Mouse (Mus musculus): ENCODE data around the gene Spata45.
"Not testable (repeated sequence)": the region's sequence is repeated elsewhere in the genome, so short reads cannot be mapped to it uniquely, and the experiment has no call there.

The Spata45 gene

GRCm38 (mm10) chr1:191036554-191037334 lies at the start of gene Spata45:
Gene Spata45 (plus strand): TSS chr1:191036639.
- no peak for DNase-seq

GRCm38 (mm10) chr1:190989437-190990082 lies 46.9 kb upstream of the Spata45 start:
- no peak for DNase-seq

GRCm38 (mm10) chr1:190995548-190995947 lies 40.9 kb upstream of the Spata45 start:
- no peak for DNase-seq

DNA sequence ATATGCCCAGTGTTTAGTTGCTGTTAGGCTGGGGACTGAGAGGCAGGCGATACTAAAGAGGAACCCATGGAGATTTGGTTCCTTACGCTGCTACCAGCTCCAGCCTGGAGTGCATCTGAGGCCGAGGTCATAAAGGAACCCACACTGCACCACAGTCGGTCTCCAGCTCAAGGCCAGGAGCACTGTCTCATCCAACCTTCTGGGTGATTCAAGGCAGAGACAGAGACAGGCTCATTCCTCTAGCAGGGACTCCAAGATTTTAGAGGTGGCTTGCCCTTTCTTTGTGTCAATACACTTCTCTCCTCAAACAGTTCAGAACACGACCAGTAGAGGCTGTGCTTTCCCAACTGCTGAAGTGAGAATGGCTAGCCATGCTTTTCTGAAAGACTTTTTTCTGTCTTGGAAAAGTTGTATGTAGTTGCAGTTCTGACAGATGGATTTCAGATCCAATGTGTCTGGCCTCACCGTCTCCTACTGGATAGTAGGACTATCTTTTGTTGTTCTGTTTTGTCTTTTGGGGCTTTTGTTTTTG lies 40.0 kb upstream of the Spata45 start:
- DNase-seq, result no peak

- no peak for DNase-seq
Measured at GRCm38 (mm10) chr1:190998027-190998426, 38.4 kb upstream of the Spata45 start.

- DNase-seq, result no peak
Measured at GRCm38 (mm10) chr1:191000686-191001085, 35.8 kb upstream of the Spata45 start.

DNA sequence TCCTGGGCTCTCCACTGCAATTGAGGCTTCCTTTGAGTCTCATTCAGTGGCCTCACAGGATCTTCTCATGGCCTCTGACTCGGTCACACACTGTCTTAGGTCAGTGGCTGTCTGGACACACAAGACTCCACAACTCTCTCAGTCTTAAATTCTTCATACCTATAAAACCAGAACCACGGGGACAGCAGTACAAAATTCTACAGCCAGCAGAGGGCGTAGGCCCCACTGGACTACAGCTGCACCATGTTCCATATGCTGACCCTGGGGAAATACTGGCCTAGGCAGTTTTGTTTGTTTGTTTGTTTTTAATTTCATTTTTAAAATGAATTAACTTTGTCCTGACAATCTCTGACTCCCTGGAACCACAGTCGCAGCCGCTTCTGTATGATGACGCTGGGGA lies 34.2 kb upstream of the Spata45 start:
- peak in 1 of 2 experiments; percentile 19 for DNase-seq

DNA sequence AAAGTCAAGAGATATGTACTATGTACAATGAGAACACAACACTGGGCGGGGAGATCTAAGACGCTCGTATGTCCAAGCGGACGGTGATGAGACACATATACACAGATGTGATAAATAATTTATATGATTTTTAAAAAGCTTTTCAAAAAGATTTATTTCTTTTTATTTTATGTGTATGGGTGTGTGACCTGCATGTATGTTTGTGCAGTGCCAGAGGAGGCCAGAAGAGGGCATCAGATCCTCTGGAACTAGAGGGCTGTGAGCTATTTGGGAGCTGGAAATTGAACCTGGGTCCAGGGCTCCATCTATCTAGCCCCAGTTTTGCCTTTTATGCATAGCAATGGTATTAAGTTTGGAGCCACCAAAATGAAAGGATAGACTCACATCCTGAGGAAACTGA lies 27.7 kb upstream of the Spata45 start:
- DNase-seq, result peak in 1 of 2 experiments; percentile 10

DNA sequence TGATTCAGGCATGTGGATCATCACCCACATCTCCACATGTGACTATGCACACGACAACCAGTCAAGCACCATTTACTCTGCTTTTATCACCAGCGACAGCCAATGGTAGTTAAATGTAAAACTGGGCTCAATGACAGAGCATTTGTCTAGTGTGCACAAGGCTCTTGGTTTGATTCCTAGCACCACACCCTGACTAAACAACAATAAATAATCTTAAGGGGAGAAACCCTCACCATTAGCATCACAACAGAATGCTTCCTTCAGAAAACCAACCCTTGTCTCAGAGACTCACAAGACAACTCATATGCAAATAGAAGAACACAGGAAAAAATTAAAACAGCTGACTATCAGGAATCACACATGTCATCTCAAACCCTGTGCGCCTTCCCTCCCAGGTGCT lies 22.2 kb upstream of the Spata45 start:
- DNase-seq, result no peak

DNA sequence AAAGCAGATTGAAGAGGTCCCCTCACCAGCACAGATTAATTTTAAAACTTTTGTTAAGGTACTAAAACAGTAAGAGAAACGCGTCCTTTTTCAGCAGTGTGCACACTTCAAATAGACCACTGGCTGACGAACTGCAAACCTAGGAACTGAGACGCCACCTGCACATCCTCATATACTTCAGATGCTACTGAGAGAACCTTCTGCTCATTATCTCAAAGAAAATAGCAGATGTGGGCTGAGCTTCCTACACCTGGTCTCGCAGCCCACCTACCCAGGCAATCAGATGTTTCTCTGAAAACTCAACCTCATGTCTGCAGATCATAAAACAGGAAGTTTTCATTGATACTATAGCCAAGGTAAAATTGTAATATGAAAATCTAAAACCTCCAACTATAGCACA lies 16.6 kb upstream of the Spata45 start:
- DNase-seq, result no peak

- no peak for DNase-seq
Measured at GRCm38 (mm10) chr1:191020217-191020924, 16.1 kb upstream of the Spata45 start.

- no peak for DNase-seq
Measured at GRCm38 (mm10) chr1:191021016-191021415, 15.4 kb upstream of the Spata45 start.

DNA sequence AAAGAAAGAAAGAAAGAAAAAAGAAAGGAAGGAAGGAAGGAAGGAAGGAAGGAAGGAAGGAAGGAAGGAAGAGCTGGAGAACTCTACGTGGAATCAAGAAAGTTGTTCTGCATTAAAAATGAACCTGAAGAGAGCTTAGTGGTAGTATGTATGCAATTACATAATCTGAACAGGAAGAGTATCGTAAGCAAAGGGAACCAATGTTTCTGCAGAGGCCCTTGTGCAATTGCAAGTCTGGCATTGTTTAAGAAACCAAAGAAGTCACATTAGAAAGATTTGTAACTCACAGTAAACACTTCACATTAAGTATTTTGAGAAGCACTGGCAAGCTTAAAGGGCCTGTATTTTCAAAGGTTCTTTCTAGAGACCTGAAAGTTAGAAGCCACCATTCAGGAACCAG lies 13.3 kb upstream of the Spata45 start:
- DNase-seq, result no peak

- not testable (repeated sequence) for DNase-seq
Measured at GRCm38 (mm10) chr1:191023806-191024205, 12.6 kb upstream of the Spata45 start.

- no peak for DNase-seq
Measured at GRCm38 (mm10) chr1:191025016-191026012, 11.1 kb upstream of the Spata45 start.

- DNase-seq, result peak; percentile 96 to 97
Measured at GRCm38 (mm10) chr1:191026021-191026713, 10.3 kb upstream of the Spata45 start, which contains the start of gene Flvcr1. Gene Flvcr1 (minus strand): TSS chr1:191026158.

DNA sequence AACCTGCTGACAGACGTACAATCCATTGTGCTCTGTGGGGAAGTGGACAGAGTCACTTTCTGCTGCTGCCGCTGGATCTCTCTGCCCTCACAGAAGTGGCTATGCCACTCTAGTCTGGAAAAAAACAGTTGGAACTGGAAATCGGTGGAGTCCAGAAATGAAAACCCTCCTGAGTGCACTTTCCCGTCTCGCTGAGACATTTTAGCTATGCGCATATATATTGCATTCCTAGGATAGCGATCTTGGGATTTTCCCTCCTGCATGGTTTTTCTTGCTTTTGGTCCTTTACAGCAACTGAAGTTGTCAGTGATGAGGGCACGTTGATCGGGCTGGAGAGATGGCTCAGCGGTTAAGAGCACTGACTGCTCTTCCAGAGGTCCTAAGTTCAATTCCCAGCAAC lies 6.3 kb upstream of the Spata45 start:
- DNase-seq, result no peak

DNA sequence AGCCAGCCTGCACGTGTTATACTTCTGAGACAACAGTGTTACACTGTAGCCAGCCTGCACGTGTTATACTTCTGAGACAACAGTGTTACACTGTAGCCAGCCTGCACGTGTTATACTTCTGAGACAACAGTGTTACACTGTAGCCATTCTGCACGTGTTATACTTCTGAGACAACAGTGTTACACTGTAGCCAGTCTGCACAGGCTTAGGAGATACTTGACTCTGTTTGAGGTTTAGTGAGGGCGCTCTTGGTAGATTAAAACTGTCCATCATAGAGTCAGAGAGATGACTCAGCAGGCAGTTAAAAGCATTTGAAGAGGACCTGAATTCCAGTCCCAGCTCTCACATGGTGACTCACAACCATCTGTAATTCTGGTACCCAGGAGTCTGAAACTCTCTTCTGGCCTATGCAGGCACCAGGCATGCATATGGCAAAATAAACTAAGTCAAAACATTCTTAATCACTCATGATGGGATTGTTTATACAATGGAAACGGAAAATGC lies 5.5 kb upstream of the Spata45 start:
- not testable (repeated sequence) for DNase-seq

- DNase-seq, result no peak
Measured at GRCm38 (mm10) chr1:191035649-191036048, 790 bp upstream of the Spata45 start.

- DNase-seq, result no peak
Measured at GRCm38 (mm10) chr1:191037999-191038398, 1.6 kb downstream of the Spata45 start.

- DNase-seq, result no peak
Measured at GRCm38 (mm10) chr1:191041352-191041751, 4.9 kb downstream of the Spata45 start.
